Mouse (Mus musculus): ENCODE results near the gene Tmem19. TPM values are rescaled to one million over a fixed set of nuclear protein-coding genes. Genes with fewer than 3 reads are reported as not detected.

The Tmem19 gene
- total RNA-seq (2021), result 10 to 100 TPM; 25.4 to 28.4 TPM
- long read RNA-seq, experiment 1, transcript Tmem19-201 (7 exons, 3,012 nt), result major isoform, 9 of 22 reads
- long read RNA-seq, experiment 1, partial matches to known transcripts, result 1 of 22 reads
- long read RNA-seq, experiment 1, other reads (novel, unspliced or antisense), result 8 of 22 reads
- long read RNA-seq, experiment 2, transcript Tmem19-201 (7 exons, 3,012 nt), result major isoform, 7 of 25 reads
- long read RNA-seq, experiment 2, partial matches to known transcripts, result 4 of 25 reads
- long read RNA-seq, experiment 2, other reads (novel, unspliced or antisense), result 8 of 25 reads

DNA sequence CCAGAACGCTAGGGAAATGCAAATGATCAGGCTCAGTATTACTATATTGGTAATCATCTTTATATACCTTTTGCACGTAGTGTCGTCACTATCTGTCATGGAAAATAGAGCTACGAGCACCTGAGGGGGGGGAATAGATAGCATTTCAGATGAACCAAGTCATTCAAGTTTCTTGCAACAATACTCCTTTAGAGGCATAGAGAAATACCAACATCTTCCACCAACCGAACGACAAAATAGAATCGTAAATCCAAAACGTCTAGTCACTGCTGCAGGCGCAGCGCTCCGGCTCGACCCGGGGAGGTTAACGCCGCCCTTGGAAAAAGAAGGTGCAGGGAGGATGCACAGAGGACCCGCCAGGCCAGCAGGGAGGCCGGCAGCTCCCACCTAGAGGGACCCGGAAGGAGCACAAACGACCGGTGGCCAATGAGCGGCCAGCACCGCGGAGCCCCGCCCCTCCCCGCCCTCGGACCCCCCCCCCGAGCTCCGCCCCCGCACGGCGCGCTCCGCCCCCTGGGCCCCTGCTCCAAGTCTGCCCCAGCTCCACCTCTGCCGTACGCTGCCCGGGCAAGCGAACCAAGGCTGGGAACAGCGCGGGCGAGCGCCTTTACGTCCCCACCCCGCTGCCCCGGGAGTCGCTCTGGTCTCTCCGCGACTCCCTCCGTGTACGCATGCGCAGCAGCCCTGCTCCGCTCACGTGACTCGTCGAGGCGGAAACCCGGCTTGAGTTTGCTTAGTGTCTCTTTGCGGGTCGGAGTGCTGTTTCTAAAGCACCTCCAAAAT is at the start of gene Tmem19:
Gene Tmem19, minus strand, starts transcription at position 662 of the 783 bp plus-strand sequence.
- DNase-seq, result peak; percentile 97

- peak; percentile 75 for DNase-seq
Observed at GRCm38 (mm10) chr10:115406393-115406792, 44.1 kb upstream of the Tmem19 start.

GRCm38 (mm10) chr10:115391896-115392295 is 29.6 kb upstream of the Tmem19 start:
- DNase-seq, result no peak

- DNase-seq, result no peak
Observed at GRCm38 (mm10) chr10:115391076-115391475, 28.8 kb upstream of the Tmem19 start.

GRCm38 (mm10) chr10:115387891-115388290 is 25.6 kb upstream of the Tmem19 start:
- DNase-seq, result no peak

DNA sequence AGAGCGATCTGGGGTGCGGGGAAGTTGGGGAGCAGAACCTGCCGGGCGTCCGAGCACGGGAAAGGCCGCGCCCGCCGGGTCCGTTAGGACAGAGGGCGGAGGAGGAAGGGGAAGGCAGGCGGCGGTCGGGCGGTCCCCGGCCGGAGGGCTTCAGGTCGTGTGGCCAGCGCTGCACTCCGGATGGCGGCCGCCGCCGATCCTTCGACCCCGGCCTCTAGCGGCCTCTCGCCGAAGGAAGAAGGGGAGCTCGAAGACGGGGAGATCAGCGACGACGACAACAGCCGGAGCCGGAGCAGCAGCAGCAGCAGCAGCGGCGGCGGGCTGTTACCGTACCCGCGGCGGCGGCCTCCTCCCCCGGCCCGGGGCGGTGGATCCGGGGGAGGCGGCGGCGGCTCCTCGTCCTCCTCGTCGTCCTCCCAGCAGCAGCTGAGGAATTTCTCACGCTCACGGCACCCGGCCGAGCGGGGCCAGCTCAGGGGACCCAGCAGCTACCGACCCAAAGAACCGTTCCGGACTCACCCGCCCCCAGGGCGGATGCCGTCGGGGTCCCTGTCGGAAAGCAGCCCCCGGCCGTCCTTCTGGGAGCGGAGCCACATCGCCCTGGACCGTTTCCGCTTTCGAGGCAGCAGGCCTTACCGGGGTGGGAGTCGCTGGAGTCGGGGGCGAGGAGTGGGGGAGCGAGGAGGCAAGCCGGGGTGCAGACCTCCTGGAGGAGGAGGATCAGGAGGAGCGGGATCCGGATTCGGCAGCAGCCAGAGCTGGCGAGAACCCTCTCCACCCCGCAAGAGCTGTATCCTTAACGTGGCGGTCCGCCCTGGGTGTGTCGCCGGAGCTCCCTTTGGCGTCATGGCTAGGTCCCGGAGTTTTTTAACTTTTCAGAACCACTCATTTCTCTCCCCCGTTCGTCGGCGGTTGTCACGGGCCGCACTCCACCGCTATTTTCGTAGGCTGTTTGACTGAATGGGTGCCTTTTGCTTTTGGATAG is 23.0 kb upstream of the Tmem19 start:
- DNase-seq, result peak; percentile 70

GRCm38 (mm10) chr10:115384221-115385017 is 22.1 kb upstream of the Tmem19 start, which contains the start of the genes Thap2 and Zfc3h1:
Gene Thap2, minus strand, starts transcription at chr10:115384443.
Gene Zfc3h1, plus strand, starts transcription at chr10:115384959.
- DNase-seq, result peak; percentile 98

GRCm38 (mm10) chr10:115383644-115384220 is 21.4 kb upstream of the Tmem19 start:
- no peak for DNase-seq

- DNase-seq, result no peak
Observed at GRCm38 (mm10) chr10:115382846-115383643, 20.7 kb upstream of the Tmem19 start.

DNA sequence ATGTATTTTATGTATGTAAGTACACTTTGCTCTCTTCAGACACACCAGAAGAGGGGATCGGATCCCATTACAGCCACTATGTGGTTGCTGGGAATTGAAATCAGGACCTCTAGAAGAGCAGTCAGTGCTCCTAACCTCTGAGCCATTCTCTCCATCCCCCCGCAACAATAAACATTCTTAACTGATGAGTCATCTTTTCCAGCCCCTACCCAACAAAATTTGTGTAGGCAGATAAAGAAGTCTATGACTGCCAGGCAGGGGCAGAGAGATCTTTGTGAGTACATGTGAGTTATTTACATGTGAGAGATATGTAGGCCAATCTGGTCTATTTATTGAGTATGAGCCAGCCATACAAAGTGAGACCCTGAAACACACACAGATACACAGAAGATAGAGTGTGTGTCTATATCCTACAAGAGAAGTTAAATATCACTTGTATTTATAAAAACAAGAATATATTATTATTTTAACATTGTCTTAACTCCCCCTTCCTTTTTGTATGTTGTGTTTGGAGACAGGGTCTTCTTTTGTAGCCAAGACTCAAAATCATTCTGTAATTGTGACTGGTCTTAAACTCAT is 19.3 kb upstream of the Tmem19 start:
- DNase-seq, result no peak

DNA sequence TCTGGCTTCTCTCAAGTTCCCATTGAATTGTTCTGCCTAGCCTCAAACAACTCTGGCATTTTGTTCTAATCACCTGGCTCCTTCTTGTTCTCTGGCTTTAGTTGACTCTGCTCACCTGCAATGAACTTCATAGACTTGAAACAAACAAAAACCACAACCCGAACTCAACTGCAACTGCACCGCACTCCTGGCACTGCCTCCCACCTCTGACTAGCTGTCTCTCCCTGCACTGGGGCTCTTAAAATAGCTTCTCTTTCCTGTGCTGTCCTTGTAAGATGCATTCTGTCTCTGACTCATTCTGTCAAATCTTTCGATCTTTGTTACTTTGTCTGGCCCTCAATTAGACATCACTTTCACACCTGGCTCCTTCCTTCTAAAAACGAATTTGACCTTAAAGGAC is 850 bp upstream of the Tmem19 start:
- peak; percentile 12 for DNase-seq

GRCm38 (mm10) chr10:115362623-115362964 is 293 bp upstream of the Tmem19 start:
- DNase-seq, result no peak

DNA sequence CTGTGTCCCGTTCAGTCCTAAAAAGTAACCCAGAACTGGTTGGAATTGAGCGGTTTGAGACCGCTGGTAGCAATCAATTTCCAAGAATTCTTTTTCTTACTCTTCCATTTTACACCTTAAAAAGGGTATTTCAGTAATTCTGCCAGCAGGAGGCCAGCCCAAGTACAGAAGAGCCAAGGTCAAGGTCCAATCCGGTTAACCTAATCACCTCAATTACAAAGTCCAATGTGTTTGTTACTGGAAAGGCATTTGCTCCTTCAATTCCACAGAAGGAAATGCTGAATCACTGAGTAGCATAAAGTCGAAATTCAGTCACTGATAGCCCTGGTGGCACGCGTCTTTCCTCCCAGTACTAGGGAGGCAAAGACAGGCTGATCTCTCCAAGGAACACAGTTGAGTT is 3.2 kb downstream of the Tmem19 start:
- no peak for DNase-seq

- no peak for DNase-seq
Observed at GRCm38 (mm10) chr10:115358216-115358919, 3.9 kb downstream of the Tmem19 start.

DNA sequence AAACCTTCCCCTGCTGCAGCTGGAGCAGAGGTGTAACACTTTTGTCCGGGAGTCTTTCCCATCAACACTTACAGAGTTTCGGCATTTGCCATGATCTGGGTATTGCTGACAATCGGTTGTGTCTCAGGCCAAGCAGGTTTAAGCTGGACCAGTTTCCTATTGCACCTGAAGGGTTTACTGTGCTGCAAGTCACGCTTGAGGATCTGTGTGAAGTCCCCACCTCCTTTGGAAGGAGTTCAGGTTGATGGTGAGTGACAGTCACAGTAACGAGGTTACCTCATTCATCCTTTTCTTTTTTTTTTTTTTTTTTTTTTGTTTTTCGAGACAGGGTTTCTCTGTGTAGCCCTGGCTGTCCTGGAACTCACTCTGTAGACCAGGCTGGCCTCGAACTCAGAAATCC is 6.2 kb downstream of the Tmem19 start:
- no peak for DNase-seq

- no peak for DNase-seq
Observed at GRCm38 (mm10) chr10:115355016-115355415, 7.3 kb downstream of the Tmem19 start.

- no peak for DNase-seq
Observed at GRCm38 (mm10) chr10:115354553-115354952, 7.7 kb downstream of the Tmem19 start.

GRCm38 (mm10) chr10:115350810-115351397 is 11.4 kb downstream of the Tmem19 start:
- DNase-seq, result no peak

DNA sequence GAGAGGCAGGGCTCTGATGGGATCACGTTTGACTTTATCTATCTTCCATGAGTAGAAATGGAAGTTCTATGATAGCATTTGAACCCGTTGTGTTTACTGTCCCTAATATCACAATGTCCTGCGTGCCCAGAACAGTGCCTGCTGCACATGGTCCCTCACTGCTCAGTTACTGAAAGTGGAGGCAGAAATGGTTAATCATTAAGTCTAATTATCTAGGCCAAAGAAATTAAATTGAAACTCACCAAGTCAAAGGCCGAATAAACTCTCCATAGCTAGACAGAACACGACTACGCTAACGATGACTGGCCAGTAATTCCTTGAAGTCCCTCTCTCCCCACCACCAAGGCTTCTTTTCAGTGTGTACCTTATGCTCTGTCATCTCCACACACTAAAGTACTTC is 12.8 kb downstream of the Tmem19 start:
- DNase-seq, result no peak
